Mouse (Mus musculus): ENCODE data around the gene Nrros. TPM values are rescaled to one million over a fixed set of nuclear protein-coding genes. Genes with fewer than 3 reads are reported as not detected.
A peak's percentile ranks its signal among the peaks of the same experiment; 100 is the strongest.
"Not testable (repeated sequence)": the region's sequence is repeated elsewhere in the genome, so short reads cannot be mapped to it uniquely, and the experiment has no call there.

Gene Nrros
- polyA plus RNA-seq, 1 experiment from 2014 or later, result 9.1 TPM

GRCm38 (mm10) chr16:32107342-32108045, 57.9 kb downstream of the Nrros start:
- WGBS, result 90% methylated on average over 12 of the region's 12 CpGs
- Histone ChIP-seq H3K9me3 (replicated peaks) (peaks cover 7% of the 10 kb centered on the region; the same call in 1 of the 2 replicates), H3K4me1 (no peaks in the 10 kb centered on the region), H3K27me3 (ENCODE audit: low read depth, poor library complexity, severe bottlenecking) (no peaks in the 10 kb centered on the region), H3K36me3 (peaks cover 72% of the 10 kb centered on the region), H3K4me3 (no peak overlapping the region), H3K27ac (replicated peaks) (no peak overlapping the region)
- DNase-seq (ENCODE audit: low spot score), result no peak

- Histone ChIP-seq H3K27me3 (ENCODE audit: low read depth, poor library complexity, severe bottlenecking) (no peaks in the 10 kb centered on the region), H3K4me1 (no peaks in the 10 kb centered on the region), H3K36me3 (peaks cover 77% of the 10 kb centered on the region), H3K4me3 (no peak overlapping the region), H3K27ac (replicated peaks) (no peak overlapping the region), H3K9me3 (replicated peaks) (peaks cover 7% of the 10 kb centered on the region; the same call in 1 of the 2 replicates)
- WGBS, result 94% methylated on average over 1 of the region's 1 CpGs
- DNase-seq (ENCODE audit: low spot score), result no peak
Observed at GRCm38 (mm10) chr16:32105698-32106097, 59.7 kb downstream of the Nrros start.

- Histone ChIP-seq H3K27me3 (ENCODE audit: low read depth, poor library complexity, severe bottlenecking) (no peaks in the 10 kb centered on the region), H3K36me3 (peaks cover 52% of the 10 kb centered on the region), H3K9me3 (replicated peaks) (peaks cover 7% of the 10 kb centered on the region; the same call in 1 of the 2 replicates), H3K27ac (replicated peaks) (no peak overlapping the region), H3K4me3 (no peak overlapping the region), H3K4me1 (peaks cover 25% of the 10 kb centered on the region)
- 94% methylated on average over 13 of the region's 13 CpGs for WGBS
- DNase-seq (ENCODE audit: low spot score), result no peak
Observed at GRCm38 (mm10) chr16:32102295-32102694, 63.1 kb downstream of the Nrros start.

GRCm38 (mm10) chr16:32099638-32100150, 65.7 kb downstream of the Nrros start, which contains the start of the genes Pigx and Cep19:
Pigx (minus strand) TSS chr16:32099740.
Cep19 (plus strand) TSS chr16:32099800.
- Histone ChIP-seq H3K27me3 (ENCODE audit: low read depth, poor library complexity, severe bottlenecking) (no peaks in the 10 kb centered on the region), H3K27ac (replicated peaks) (peak within 1 kb of the TSS; percentile 94), H3K36me3 (peaks cover 46% of the 10 kb centered on the region), H3K4me3 (peak within 1 kb of the TSS; percentile 85), H3K4me1 (peaks cover 25% of the 10 kb centered on the region), H3K9me3 (replicated peaks) (no peaks in the 10 kb centered on the region)
- DNase-seq (ENCODE audit: low spot score), result peak; percentile 92
- WGBS, result under 1% methylated on average over 34 of the region's 34 CpGs

- Histone ChIP-seq H3K4me1 (peaks cover 25% of the 10 kb centered on the region), H3K27me3 (ENCODE audit: low read depth, poor library complexity, severe bottlenecking) (no peaks in the 10 kb centered on the region), H3K36me3 (peaks cover 45% of the 10 kb centered on the region), H3K27ac (replicated peaks) (peak overlapping the region; percentile 94), H3K9me3 (replicated peaks) (no peaks in the 10 kb centered on the region), H3K4me3 (peak overlapping the region; percentile 85)
- WGBS, result under 1% methylated on average over 39 of the region's 39 CpGs
- DNase-seq (ENCODE audit: low spot score), result no peak
Observed at GRCm38 (mm10) chr16:32098897-32099637, 66.3 kb downstream of the Nrros start.

GRCm38 (mm10) chr16:32097757-32098156, 67.6 kb downstream of the Nrros start:
- H3K27ac ChIP-seq (replicated peaks); H3K27me3 ChIP-seq (ENCODE audit: low read depth, poor library complexity, severe bottlenecking); DNase-seq (ENCODE audit: low spot score); H3K4me3 ChIP-seq; H3K9me3 ChIP-seq (replicated peaks): not testable (repeated sequence)
- peaks cover 25% of the 10 kb centered on the region for H3K4me1 ChIP-seq
- 93% methylated on average over 2 of the region's 2 CpGs for WGBS
- H3K36me3 ChIP-seq, result peaks cover 37% of the 10 kb centered on the region

Other genes with a start within 250 kb of the Nrros start
- gene Pigz, start 231.7 kb downstream of the Nrros start, polyA plus RNA-seq (2016; fragmentation: Nextera tagmentation; extraction: Ambion mirVana), result 1.4 and 1.8 TPM in 2 replicates
- 92.8 TPM in 2 replicates for gene 0610012G03Rik, start 217.1 kb downstream of the Nrros start, polyA plus RNA-seq (2016; fragmentation: Nextera tagmentation; extraction: Ambion mirVana)
- 141 and 147 TPM in 2 replicates for gene Ncbp2, start 217.1 kb downstream of the Nrros start, polyA plus RNA-seq (2016; fragmentation: Nextera tagmentation; extraction: Ambion mirVana)
- 18.4 and 21.1 TPM in 2 replicates for gene Senp5, start 162.3 kb downstream of the Nrros start, polyA plus RNA-seq (2016; fragmentation: Nextera tagmentation; extraction: Ambion mirVana)
- 40.8 and 45.1 TPM in 2 replicates for gene Pak2, start 86.3 kb downstream of the Nrros start, polyA plus RNA-seq (2016; fragmentation: Nextera tagmentation; extraction: Ambion mirVana)
- gene Pigx, start 65.9 kb downstream of the Nrros start, polyA plus RNA-seq (2016; fragmentation: Nextera tagmentation; extraction: Ambion mirVana), result 148 and 153 TPM in 2 replicates
- 36.2 and 38.3 TPM in 2 replicates for gene Cep19, start 65.8 kb downstream of the Nrros start, polyA plus RNA-seq (2016; fragmentation: Nextera tagmentation; extraction: Ambion mirVana)
- gene Bex6, start 14.2 kb upstream of the Nrros start, polyA plus RNA-seq (2016; fragmentation: Nextera tagmentation; extraction: Ambion mirVana), result 0.25 TPM in 1 of 2 replicates, not detected in the other
- 7.0 and 8.6 TPM in 2 replicates for gene Fbxo45, start 81.6 kb upstream of the Nrros start, polyA plus RNA-seq (2016; fragmentation: Nextera tagmentation; extraction: Ambion mirVana)
- 18.6 and 19.2 TPM in 2 replicates for gene Wdr53, start 81.6 kb upstream of the Nrros start, polyA plus RNA-seq (2016; fragmentation: Nextera tagmentation; extraction: Ambion mirVana)
- 0.07 TPM in 1 of 2 replicates, not detected in the other for gene Smco1, start 105.9 kb upstream of the Nrros start, polyA plus RNA-seq (2016; fragmentation: Nextera tagmentation; extraction: Ambion mirVana)
- gene Rnf168, start 111.9 kb upstream of the Nrros start, polyA plus RNA-seq (2016; fragmentation: Nextera tagmentation; extraction: Ambion mirVana), result 34.6 and 35.2 TPM in 2 replicates
- gene Ubxn7, start 166.7 kb upstream of the Nrros start, polyA plus RNA-seq (2016; fragmentation: Nextera tagmentation; extraction: Ambion mirVana), result 25.7 and 28.5 TPM in 2 replicates
- not detected in 2 replicates for gene Tm4sf19, start 234.9 kb upstream of the Nrros start, polyA plus RNA-seq (2016; fragmentation: Nextera tagmentation; extraction: Ambion mirVana)

All from midbrain, embryonic 10.5 days (tissue).